Mouse (Mus musculus): ENCODE results near the gene Zcchc4. TPM values are rescaled to one million over a fixed set of nuclear protein-coding genes. Genes with fewer than 3 reads are reported as not detected.
A peak's percentile ranks its signal among the peaks of the same experiment; 100 is the strongest.
"Not testable (repeated sequence)": the region's sequence is repeated elsewhere in the genome, so short reads cannot be mapped to it uniquely, and the experiment has no call there.

Gene Zcchc4
- polyA plus RNA-seq, 1 experiment from 2014 or later = 16.3 TPM

DNA sequence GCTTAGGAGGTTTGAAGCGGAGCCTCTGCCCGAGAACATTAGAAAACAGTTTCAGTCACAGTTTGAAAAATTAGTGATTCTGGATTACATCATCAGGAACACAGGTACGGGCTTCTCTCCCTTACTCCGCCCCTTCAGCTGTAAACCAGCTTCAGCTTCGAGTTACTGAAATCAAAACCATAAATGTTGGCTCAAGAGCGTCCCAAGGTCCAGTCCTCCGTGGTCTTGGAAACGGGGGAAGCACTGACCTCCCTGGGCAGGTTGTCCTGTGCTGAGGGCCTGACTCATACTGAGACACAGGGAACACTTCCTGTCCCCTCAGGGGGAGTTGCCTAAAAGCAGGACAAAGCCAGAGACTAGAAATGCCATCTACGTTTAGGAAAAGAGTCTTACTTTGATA, 22.1 kb upstream of the Zcchc4 start:
- no peak for DNase-seq (ENCODE audit: low spot score)
- Histone ChIP-seq H3K36me3 (ENCODE audit: control insufficient read depth, insufficient read depth, low read length) (no peaks in the 10 kb centered on the region), H3K4me2 (ENCODE audit: low read depth) (no peak overlapping the region), H3K27me3 (ENCODE audit: control insufficient read depth, insufficient read depth, low read length) (no peaks in the 10 kb centered on the region), H3K4me1 (ENCODE audit: control insufficient read depth, insufficient read depth, low read length) (no peaks in the 10 kb centered on the region), H3K9ac (ENCODE audit: low read length) (no peak overlapping the region), H3K27ac (ENCODE audit: low read depth, low read length) (no peak overlapping the region), H3K4me3 (ENCODE audit: low read depth, low read length) (no peak overlapping the region), H3K9me3 (ENCODE audit: control insufficient read depth, low read length) (no peaks in the 10 kb centered on the region)
- no peak for ATAC-seq (ENCODE audit: insufficient read depth, low FRiP score, low TSS enrichment)
- 87% methylated on average over 9 of the region's 9 CpGs for WGBS

DNA sequence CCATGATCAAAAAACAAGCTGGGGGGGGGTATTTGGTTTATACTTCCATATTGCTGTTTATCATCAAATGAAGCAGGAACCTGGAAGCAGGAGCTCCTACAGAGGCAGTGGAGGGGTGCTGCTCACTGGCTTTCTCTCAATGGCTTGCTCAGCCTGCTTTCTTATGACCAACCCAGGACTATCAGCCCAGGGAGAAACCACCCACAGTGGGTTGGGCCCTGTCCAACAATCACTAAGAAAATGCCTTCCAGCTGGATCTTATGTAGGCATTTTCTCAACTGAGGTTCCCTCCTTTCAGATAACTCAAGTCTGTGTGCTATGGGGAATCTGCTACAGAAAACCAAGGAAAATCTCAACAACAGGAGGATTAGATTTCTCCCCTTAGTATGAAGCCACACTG, 21.0 kb upstream of the Zcchc4 start:
- DNase-seq (ENCODE audit: low spot score) (no peak), ATAC-seq (ENCODE audit: insufficient read depth, low FRiP score, low TSS enrichment) (no peak)
- H3K4me3 ChIP-seq (ENCODE audit: low read depth, low read length) = no peak overlapping the region
- no peaks in the 10 kb centered on the region for H3K27me3 ChIP-seq (ENCODE audit: control insufficient read depth, insufficient read depth, low read length)
- H3K4me1 ChIP-seq (ENCODE audit: control insufficient read depth, insufficient read depth, low read length) = no peaks in the 10 kb centered on the region
- no peaks in the 10 kb centered on the region for H3K9me3 ChIP-seq (ENCODE audit: control insufficient read depth, low read length)
- H3K36me3 ChIP-seq (ENCODE audit: control insufficient read depth, insufficient read depth, low read length) = no peaks in the 10 kb centered on the region
- H3K9ac ChIP-seq (ENCODE audit: low read length) = no peak overlapping the region
- no peak overlapping the region for H3K27ac ChIP-seq (ENCODE audit: low read depth, low read length)
- H3K4me2 ChIP-seq (ENCODE audit: low read depth) = no peak overlapping the region

DNA sequence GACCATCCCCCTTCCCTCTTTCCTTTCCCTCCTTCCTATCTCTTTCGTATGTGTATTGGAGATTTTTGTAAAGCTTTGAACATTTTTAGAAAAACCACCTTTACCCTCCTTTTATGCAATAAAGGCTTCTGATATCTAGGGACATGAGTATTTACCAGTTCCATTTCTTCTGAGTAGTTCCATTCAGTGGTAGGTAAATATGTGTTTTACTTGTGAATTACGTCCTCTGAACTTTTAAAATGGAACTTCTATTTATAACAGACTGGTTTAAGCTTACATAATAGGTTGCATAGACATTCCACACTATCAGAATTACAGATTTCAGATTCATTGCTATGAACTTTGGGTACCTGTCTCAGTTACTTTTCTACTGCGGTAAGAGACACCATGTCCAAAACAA, 19.9 kb upstream of the Zcchc4 start:
- Histone ChIP-seq H3K27me3 (ENCODE audit: control insufficient read depth, insufficient read depth, low read length) (no peaks in the 10 kb centered on the region), H3K4me3 (ENCODE audit: low read depth, low read length) (no peak overlapping the region), H3K36me3 (ENCODE audit: control insufficient read depth, insufficient read depth, low read length) (no peaks in the 10 kb centered on the region), H3K4me1 (ENCODE audit: control insufficient read depth, insufficient read depth, low read length) (no peaks in the 10 kb centered on the region), H3K4me2 (ENCODE audit: low read depth) (no peak overlapping the region), H3K27ac (ENCODE audit: low read depth, low read length) (no peak overlapping the region), H3K9ac (ENCODE audit: low read length) (no peak overlapping the region), H3K9me3 (ENCODE audit: control insufficient read depth, low read length) (no peaks in the 10 kb centered on the region)
- DNase-seq (ENCODE audit: low spot score) = no peak
- WGBS = 94% methylated on average over 3 of the region's 3 CpGs
- no peak for ATAC-seq (ENCODE audit: insufficient read depth, low FRiP score, low TSS enrichment)

DNA sequence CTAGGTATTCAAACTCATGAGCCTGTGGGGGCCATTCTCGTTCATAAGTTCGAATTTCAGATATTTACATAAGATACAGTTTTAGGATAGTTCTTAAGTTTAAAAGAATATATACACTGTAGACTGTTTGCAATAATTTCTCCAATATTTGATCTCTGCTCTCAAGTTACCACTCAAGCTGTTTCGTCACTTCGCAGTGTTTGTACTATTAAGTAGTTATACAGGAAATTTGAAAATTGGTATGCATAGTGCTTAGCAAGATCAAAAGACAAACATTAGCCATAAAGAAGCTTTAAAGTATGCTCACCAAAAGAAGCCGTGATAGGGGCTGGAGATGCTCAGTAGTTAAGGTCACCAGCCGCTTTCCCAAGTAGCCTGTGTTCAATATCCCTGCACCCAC, 19.2 kb upstream of the Zcchc4 start:
- H3K27me3 ChIP-seq (ENCODE audit: control insufficient read depth, insufficient read depth, low read length) = no peaks in the 10 kb centered on the region
- ATAC-seq (ENCODE audit: insufficient read depth, low FRiP score, low TSS enrichment) (no peak), DNase-seq (ENCODE audit: low spot score) (no peak)
- H3K4me2 ChIP-seq (ENCODE audit: low read depth) = no peak overlapping the region
- H3K9ac ChIP-seq (ENCODE audit: low read length) = no peak overlapping the region
- no peaks in the 10 kb centered on the region for H3K36me3 ChIP-seq (ENCODE audit: control insufficient read depth, insufficient read depth, low read length)
- H3K9me3 ChIP-seq (ENCODE audit: control insufficient read depth, low read length) = no peaks in the 10 kb centered on the region
- H3K27ac ChIP-seq (ENCODE audit: low read depth, low read length) = no peak overlapping the region
- WGBS = 91% methylated on average over 6 of the region's 6 CpGs
- no peaks in the 10 kb centered on the region for H3K4me1 ChIP-seq (ENCODE audit: control insufficient read depth, insufficient read depth, low read length)
- H3K4me3 ChIP-seq (ENCODE audit: low read depth, low read length) = no peak overlapping the region

DNA sequence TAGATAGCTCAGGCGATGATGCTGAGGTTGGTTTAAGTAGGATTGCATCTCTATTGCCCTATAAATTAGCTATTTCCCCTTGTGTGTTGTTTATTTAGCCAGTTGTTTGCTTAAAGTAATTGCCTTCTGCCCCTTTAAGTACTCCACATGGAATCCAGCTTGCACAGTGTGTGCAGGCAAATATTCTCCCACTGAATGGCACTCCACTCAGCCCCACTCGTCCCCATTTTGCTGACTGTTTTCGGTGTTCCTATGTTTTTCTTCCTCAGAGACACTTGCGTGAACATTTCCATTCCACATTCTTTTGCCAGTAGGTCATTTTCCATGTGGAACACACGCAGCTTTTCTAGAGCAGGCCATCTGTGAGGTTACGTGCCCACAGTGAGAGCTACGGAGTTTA, 12.6 kb upstream of the Zcchc4 start:
- Histone ChIP-seq H3K4me2 (ENCODE audit: low read depth) (no peak overlapping the region), H3K4me3 (ENCODE audit: low read depth, low read length) (no peak overlapping the region), H3K9me3 (ENCODE audit: control insufficient read depth, low read length) (no peaks in the 10 kb centered on the region), H3K4me1 (ENCODE audit: control insufficient read depth, insufficient read depth, low read length) (no peaks in the 10 kb centered on the region), H3K36me3 (ENCODE audit: control insufficient read depth, insufficient read depth, low read length) (peaks cover 2% of the 10 kb centered on the region), H3K9ac (ENCODE audit: low read length) (no peak overlapping the region), H3K27ac (ENCODE audit: low read depth, low read length) (no peak overlapping the region), H3K27me3 (ENCODE audit: control insufficient read depth, insufficient read depth, low read length) (no peaks in the 10 kb centered on the region)
- no peak for ATAC-seq (ENCODE audit: insufficient read depth, low FRiP score, low TSS enrichment)
- no peak for DNase-seq (ENCODE audit: low spot score)
- 82% methylated on average over 7 of the region's 7 CpGs for WGBS

DNA sequence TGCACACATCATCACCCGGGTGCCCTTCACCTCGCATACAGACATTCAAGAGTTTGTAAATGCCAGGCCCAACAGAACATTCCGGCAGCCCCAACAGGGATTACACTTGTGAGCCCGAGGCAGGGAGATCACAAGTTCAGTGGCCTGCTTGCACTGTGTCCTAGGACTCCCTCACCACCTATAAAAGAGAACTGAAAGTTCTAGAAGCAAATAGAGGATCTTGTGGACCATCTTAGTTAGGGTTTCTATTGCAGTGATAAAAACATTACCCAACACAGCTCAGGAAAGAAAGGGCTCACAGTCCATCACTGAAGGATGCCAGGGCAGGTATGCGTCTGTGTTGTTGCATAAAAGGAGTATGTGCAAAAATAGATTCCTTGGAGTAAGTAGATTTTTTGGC, 942 bp upstream of the Zcchc4 start:
- Histone ChIP-seq H3K27ac (ENCODE audit: low read depth, low read length) (no peak overlapping the region), H3K36me3 (ENCODE audit: control insufficient read depth, insufficient read depth, low read length) (no peaks in the 10 kb centered on the region), H3K9me3 (ENCODE audit: control insufficient read depth, low read length) (no peaks in the 10 kb centered on the region), H3K4me1 (ENCODE audit: control insufficient read depth, insufficient read depth, low read length) (no peaks in the 10 kb centered on the region), H3K27me3 (ENCODE audit: control insufficient read depth, insufficient read depth, low read length) (no peaks in the 10 kb centered on the region), H3K4me3 (ENCODE audit: low read depth, low read length) (no peak overlapping the region), H3K4me2 (ENCODE audit: low read depth) (no peak overlapping the region), H3K9ac (ENCODE audit: low read length) (no peak overlapping the region)
- ATAC-seq (ENCODE audit: insufficient read depth, low FRiP score, low TSS enrichment) (no peak), DNase-seq (ENCODE audit: low spot score) (no peak)
- 89% methylated on average over 5 of the region's 5 CpGs for WGBS

DNA sequence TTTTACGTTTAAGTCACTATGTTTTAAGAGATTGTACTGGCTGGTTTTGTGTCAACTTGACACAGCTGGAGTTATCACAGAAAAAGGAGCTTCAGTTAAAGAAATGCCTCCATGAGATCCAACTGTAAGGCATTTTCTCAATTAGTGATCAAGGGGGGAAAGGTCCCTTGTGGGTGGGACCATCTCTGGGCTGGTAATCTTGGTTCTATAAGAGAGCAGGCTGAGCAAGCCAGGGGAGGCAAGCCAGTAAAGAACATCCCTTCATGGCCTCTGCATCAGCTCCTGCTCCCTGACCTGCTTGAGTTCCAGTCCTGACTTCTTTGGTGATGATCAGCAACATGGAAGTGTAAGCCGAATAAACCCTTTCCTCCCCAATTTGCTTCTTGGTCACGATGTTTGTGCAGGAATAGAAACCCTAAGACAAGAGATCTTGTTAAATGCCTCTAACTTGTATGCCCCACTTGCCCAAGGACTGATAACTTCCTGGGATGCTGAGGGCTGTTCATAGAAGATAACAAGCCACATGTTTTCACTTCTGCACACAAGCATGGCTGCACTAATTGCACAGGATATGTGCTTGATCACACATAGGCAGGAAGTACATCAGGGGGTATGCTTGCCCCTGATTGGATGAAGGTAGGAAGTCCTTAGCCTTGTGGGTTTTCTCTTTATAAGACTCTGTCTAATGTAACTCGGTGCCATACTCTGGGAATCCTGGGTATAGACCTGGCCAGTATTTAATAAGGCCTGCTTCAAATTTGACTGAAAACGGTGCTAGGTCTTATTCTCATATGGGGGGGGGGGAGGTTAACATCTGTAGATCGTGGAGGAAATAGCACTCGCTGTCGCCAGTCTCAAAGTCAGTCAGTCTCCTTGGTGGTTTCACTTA, 1.5 kb downstream of the Zcchc4 start:
- H3K4me1 ChIP-seq (ENCODE audit: control insufficient read depth, insufficient read depth, low read length); H3K9me3 ChIP-seq (ENCODE audit: control insufficient read depth, low read length); H3K9ac ChIP-seq (ENCODE audit: low read length); H3K36me3 ChIP-seq (ENCODE audit: control insufficient read depth, insufficient read depth, low read length); ATAC-seq (ENCODE audit: insufficient read depth, low FRiP score, low TSS enrichment); H3K27ac ChIP-seq (ENCODE audit: low read depth, low read length); H3K4me3 ChIP-seq (ENCODE audit: low read depth, low read length); H3K4me2 ChIP-seq (ENCODE audit: low read depth); DNase-seq (ENCODE audit: low spot score); H3K27me3 ChIP-seq (ENCODE audit: control insufficient read depth, insufficient read depth, low read length): not testable (repeated sequence)
- 92% methylated on average over 8 of the region's 8 CpGs for WGBS

DNA sequence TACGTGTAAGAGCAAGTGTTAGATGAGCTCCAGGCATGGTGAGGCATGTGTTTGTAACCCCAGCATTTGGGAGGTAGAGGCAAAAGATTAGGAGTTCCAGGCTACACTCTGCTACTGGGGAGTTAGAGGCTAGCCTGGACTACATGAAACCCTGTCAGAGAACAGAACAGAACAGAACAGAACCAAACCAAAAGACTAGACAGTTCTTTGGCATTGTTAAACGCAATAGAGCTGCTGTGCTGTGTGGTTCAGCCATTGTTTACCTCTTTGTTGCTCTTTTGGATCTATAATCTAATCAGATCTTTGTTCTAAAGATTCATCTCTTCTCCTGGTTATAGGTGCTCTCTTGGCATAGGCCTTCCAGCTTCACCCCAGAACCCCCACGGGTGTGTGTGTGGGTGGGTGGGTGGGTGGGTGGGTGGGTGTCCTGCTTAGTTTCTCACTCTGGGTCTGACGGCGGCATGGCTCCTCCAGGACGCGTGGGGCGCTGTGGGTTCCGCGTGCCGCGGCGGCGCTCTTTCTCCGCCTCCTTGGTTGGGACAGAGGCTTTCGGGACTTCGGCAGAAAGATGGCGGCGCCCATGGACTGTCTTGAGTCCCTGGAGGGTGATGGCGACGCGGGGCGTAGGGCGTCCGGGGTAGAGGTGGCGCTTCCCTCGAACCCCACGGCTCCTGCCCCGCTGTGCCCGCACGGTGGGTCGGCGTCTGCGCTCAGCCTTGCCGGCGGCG, 7.5 kb downstream of the Zcchc4 start:
- ATAC-seq (ENCODE audit: insufficient read depth, low FRiP score, low TSS enrichment) = peak; percentile 97
- peak overlapping the region; percentile 78 for H3K27ac ChIP-seq (ENCODE audit: low read depth, low read length)
- H3K4me2 ChIP-seq (ENCODE audit: low read depth) = peak overlapping the region; percentile 49
- H3K27me3 ChIP-seq (ENCODE audit: control insufficient read depth, insufficient read depth, low read length) = no peaks in the 10 kb centered on the region
- H3K9me3 ChIP-seq (ENCODE audit: control insufficient read depth, low read length) = no peaks in the 10 kb centered on the region
- H3K4me1 ChIP-seq (ENCODE audit: control insufficient read depth, insufficient read depth, low read length) = no peaks in the 10 kb centered on the region
- peak overlapping the region; percentile 92 for H3K9ac ChIP-seq (ENCODE audit: low read length)
- WGBS = 5% methylated on average over 35 of the region's 37 CpGs
- peak; percentile 91 for DNase-seq (ENCODE audit: low spot score)
- H3K4me3 ChIP-seq (ENCODE audit: low read depth, low read length) = peak overlapping the region; percentile 82
- H3K36me3 ChIP-seq (ENCODE audit: control insufficient read depth, insufficient read depth, low read length) = no peaks in the 10 kb centered on the region

DNA sequence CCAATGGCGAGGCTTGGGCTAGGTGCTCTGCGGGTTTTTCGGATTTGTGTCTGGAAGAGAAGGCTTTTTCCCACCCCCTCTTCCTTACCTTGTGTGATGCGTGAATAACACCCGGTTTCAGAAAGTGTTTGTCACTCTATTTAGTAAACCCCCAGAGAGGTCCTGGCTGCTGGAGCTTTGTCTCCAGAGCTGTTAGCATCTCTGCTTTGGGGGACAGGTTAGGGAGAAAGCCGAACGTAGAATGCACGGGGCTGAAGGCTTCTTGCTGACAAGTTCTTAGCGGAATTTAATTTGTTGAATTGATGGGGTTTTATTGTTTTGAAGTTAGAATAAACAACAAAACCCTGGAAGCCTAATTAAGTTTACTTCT, 8.0 kb downstream of the Zcchc4 start:
- Histone ChIP-seq H3K27ac (ENCODE audit: low read depth, low read length) (peak overlapping the region; percentile 78), H3K36me3 (ENCODE audit: control insufficient read depth, insufficient read depth, low read length) (no peaks in the 10 kb centered on the region), H3K27me3 (ENCODE audit: control insufficient read depth, insufficient read depth, low read length) (no peaks in the 10 kb centered on the region), H3K9ac (ENCODE audit: low read length) (peak overlapping the region; percentile 92), H3K9me3 (ENCODE audit: control insufficient read depth, low read length) (no peaks in the 10 kb centered on the region), H3K4me3 (ENCODE audit: low read depth, low read length) (peak overlapping the region; percentile 82), H3K4me2 (ENCODE audit: low read depth) (peak overlapping the region; percentile 49), H3K4me1 (ENCODE audit: control insufficient read depth, insufficient read depth, low read length) (no peaks in the 10 kb centered on the region)
- ATAC-seq (ENCODE audit: insufficient read depth, low FRiP score, low TSS enrichment) = peak; percentile 67
- 0% methylated on average over 9 of the region's 9 CpGs for WGBS
- no peak for DNase-seq (ENCODE audit: low spot score)
